ENCODE assay signal across 22 mouse cellular contexts in the genomic region with DNA sequence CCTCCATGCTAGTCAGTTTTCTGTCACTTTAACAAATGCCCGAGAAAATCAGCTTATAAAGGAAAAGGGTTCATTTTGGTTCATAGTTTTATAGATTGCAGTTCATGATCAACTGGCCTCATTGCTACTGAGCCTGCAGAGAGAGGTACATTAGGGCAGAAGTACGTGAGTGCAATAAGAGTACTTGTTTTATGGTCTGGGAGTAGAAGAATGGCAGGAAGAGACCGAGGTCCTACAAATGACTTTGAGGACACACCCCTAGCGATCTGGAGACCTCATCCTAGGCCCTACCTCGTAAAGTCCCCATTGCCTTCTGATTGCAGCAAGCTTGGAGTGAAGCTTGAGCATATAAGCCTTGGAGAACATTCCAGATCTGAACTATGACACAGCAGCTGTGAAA. TPM values are rescaled to one million over a fixed set of nuclear protein-coding genes. Genes with fewer than 3 reads are reported as not detected.
DNase-seq lines count a peak whose midpoint lies in the region; ATAC-seq and TF ChIP-seq lines count a peak whose summit lies in the region.
"Had no signal": no experiment of that assay in that cellular context is flagged by ENCODE, and none has a peak within 500 bp of the region (broad histone marks: within the 10 kb centered on the region; RNA-seq: fewer than 3 reads in every experiment).

No protein-coding gene starts in this region.

- peak; percentile 81 for ATAC-seq in intestine, embryonic 16.5 days
- ATAC-seq: CD4-positive, CD25-positive, alpha-beta regulatory T cell, adult 4 months; forebrain, embryonic 16.5 days had no signal

- TF ChIP-seq POLR2A in heart, adult 2 months (IDR thresholded peaks at IDR 0.05; ENCODE audit: insufficient read depth, low read depth, low read length), result no peak

- H3K4me1 ChIP-seq in heart, adult 2 months (ENCODE audit: control insufficient read depth, insufficient read depth, low read length), result peaks cover 6% of the 10 kb centered on the region
- H3K4me1 ChIP-seq in intestine, embryonic 16.5 days (ENCODE audit: control insufficient read depth, insufficient read depth, low read length), result peaks cover 14% of the 10 kb centered on the region

- H3K9me3 ChIP-seq in intestine, embryonic 16.5 days (ENCODE audit: control insufficient read depth, low read length), result no peaks in the 10 kb centered on the region
- H3K9me3 ChIP-seq: embryonic facial prominence, embryonic 13.5 days; forebrain, embryonic 12.5 days; heart, embryonic 15.5 days; hindbrain, embryonic 13.5 days had no signal

- WGBS in heart, adult 2 months, result 51% methylated on average over 5 of the region's 5 CpGs
- 42% methylated on average over 5 of the region's 5 CpGs for WGBS in intestine, embryonic 16.5 days

- 0 out of 2 replicates have a peak, but pooled peaks have one; percentile 19 for TF ChIP-seq EP300 in heart, adult 2 months (IDR thresholded peaks at IDR 0.05; ENCODE audit: insufficient read depth, low read depth, low read length)

- TF ChIP-seq CTCF in heart, adult 2 months (IDR thresholded peaks at IDR 0.05), result no peak

- no peak overlapping the region for H3K4me2 ChIP-seq in intestine, embryonic 16.5 days (ENCODE audit: low read depth, low read length)
- H3K4me2 ChIP-seq: embryonic facial prominence, embryonic 13.5 days; forebrain, embryonic 12.5 days; heart, embryonic 11.5 days; heart, embryonic 15.5 days; hindbrain, embryonic 13.5 days had no signal

- H3K27me3 ChIP-seq in heart, adult 2 months (ENCODE audit: control insufficient read depth, insufficient read depth, low read length), result no peaks in the 10 kb centered on the region
- H3K27me3 ChIP-seq in intestine, embryonic 16.5 days (replicated peaks; ENCODE audit: control insufficient read depth, insufficient read depth, low read length), result no peaks in the 10 kb centered on the region
- H3K27me3 ChIP-seq: embryonic facial prominence, embryonic 13.5 days; heart, embryonic 15.5 days; hindbrain, embryonic 13.5 days had no signal

- DNase-seq in heart, adult 2 months, result no peak
- DNase-seq in heart, adult 11 months, result no peak
- DNase-seq in lung, postnatal 10 days, result peak; percentile 11
- no peak for DNase-seq in lung, postnatal 4 days
- DNase-seq in MN1 (ENCODE audit: low spot score), result peak; percentile 11
- DNase-seq in frontal cortex, postnatal 14 days (ENCODE audit: low spot score in 2 of 2), result no peak
- DNase-seq: B cell, adult 2 months; cerebellum, adult 18-20 months; cerebellum, adult 9-11 months; cerebellum, postnatal 36 days; gastrocnemius, adult 2 months; gastrocnemius, postnatal 36 days; heart, postnatal 14 days had no signal

- no peaks in the 10 kb centered on the region for H3K36me3 ChIP-seq in heart, adult 2 months (ENCODE audit: control insufficient read depth, insufficient read depth, low read length)
- no peaks in the 10 kb centered on the region for H3K36me3 ChIP-seq in intestine, embryonic 16.5 days (ENCODE audit: control insufficient read depth, insufficient read depth, low read length)
- H3K36me3 ChIP-seq: embryonic facial prominence, embryonic 13.5 days; forebrain, embryonic 12.5 days; G1E; heart, embryonic 15.5 days; hindbrain, embryonic 13.5 days had no signal

- H3K27ac ChIP-seq in heart, adult 2 months, result no peak overlapping the region
- H3K27ac ChIP-seq in intestine, embryonic 16.5 days (ENCODE audit: low read length), result peak overlapping the region; percentile 17; the same call in 1 of the 2 replicates
- H3K27ac ChIP-seq: embryonic facial prominence, embryonic 13.5 days; forebrain, embryonic 12.5 days; gastrocnemius, adult 2 months; heart, embryonic 15.5 days; hindbrain, embryonic 13.5 days had no signal

- H3K9ac ChIP-seq in heart, adult 2 months (ENCODE audit: low read depth, low read length), result no peak overlapping the region
- no peak overlapping the region for H3K9ac ChIP-seq in intestine, embryonic 16.5 days (ENCODE audit: low read depth, low read length)
- H3K9ac ChIP-seq: embryonic facial prominence, embryonic 13.5 days; forebrain, embryonic 12.5 days; heart, embryonic 15.5 days; hindbrain, embryonic 13.5 days had no signal

- H3K79me2 ChIP-seq in heart, adult 2 months (replicated peaks; ENCODE audit: control insufficient read depth, insufficient read depth, low read length), result no peaks in the 10 kb centered on the region

- H3K4me3 ChIP-seq in heart, adult 2 months, result no peak overlapping the region
- H3K4me3 ChIP-seq in intestine, embryonic 16.5 days (ENCODE audit: low read length), result no peak overlapping the region
- H3K4me3 ChIP-seq: embryonic facial prominence, embryonic 13.5 days; forebrain, embryonic 12.5 days; gastrocnemius, adult 2 months; heart, embryonic 15.5 days; hindbrain, embryonic 13.5 days had no signal

- intact Hi-C loops in heart, adult 2 months (cut with DNase I), result loop anchor here (5.0 kb wide), 2 partner anchors 87 to 202 kb away; no protein-coding TSS in a partner anchor

RNA-seq across cellular contexts. Expression of gene Kbtbd12, which starts 7.2 kb away (rescaled TPM):
- total RNA-seq in heart, adult 2 months (2021), result 10 to 100 TPM; 35.7 to 37.4 TPM
- polyA plus RNA-seq in heart, adult 2 months (2012; rRNA removed), result 14.7 and 20.4 TPM in 2 replicates
- 0.21 and 0.32 TPM in 2 replicates for polyA plus RNA-seq in intestine, embryonic 16.5 days (2015; fragmentation: Nextera tagmentation; extraction: Ambion mirVana)
- polyA plus RNA-seq: CD4-positive, CD25-positive, alpha-beta regulatory T cell, adult 4 months; G1E had no signal

Comparison
In these comparisons a context has a peak if more than half of its experiments do, and no peak if none do; other contexts are left out.
1. DNase-seq: peak in lung, postnatal 10 days (single experiment) and MN1 (single experiment); none in heart, adult 2 months (0 of 2), heart, adult 11 months (single experiment), lung, postnatal 4 days (0 of 2) and frontal cortex, postnatal 14 days (0 of 2).
2. RNA of gene Kbtbd12, which starts 7.2 kb away (polyA plus RNA-seq): 14.7 to 20.4 TPM in heart, adult 2 months; 0.21 to 0.32 TPM in intestine, embryonic 16.5 days; every median in the first group is over 10 times any median in the second.